Mouse (Mus musculus) CD4-positive naive resting alpha-beta T cell, adult 57 days (primary cell): Measurements from ENCODE around the gene Chpf. TPM values are rescaled to one million over a fixed set of nuclear protein-coding genes. Genes with fewer than 3 reads are reported as not detected.

Experiments
- total RNA-seq: library from RNA; stranded (reverse); gene quantifications from one replicate; pipeline ENCODE4 v1.2.4, GENCODE M21; 2023

The Chpf gene
- 28.2 TPM for total RNA-seq

DNA sequence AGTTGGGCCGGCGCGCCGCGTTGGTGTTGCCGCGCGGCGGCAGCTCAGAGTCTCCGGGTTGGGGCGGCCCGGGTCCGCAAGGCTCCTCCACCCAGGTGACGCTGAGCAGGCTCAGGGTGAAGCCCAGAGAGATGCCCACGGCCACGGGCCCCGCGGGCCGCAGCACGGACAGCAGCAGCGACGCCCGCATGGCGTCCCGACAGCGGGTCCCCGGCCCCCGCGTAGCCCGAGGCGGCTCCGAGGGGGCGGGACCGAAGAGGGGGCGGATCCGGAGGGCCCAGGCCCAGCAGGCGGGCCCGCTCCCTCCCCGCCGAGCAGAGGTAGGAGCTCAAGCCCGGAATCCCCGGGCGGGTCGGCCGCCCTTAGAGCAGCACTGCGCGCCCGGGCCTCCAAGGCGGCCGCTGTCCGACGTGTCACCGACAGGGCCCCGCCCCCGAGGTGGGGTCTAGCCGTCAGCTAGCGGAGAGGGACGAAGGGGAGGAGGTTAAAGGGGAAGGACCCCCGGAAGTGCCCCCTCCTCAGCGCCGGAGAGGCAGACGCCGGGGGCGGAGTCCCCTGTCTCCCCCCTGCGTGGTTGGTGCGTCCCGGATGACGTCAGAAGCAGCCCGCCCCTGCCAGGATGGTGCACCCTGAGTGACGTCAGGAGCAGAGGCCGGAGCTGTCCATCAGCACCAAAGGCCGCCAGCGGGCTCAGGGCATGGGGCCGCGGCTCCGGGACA, at the start of gene Chpf, which contains the start of gene Tmem198:
Gene Chpf, minus strand, starts transcription at position 392 of the 719 bp plus-strand sequence.
Gene Tmem198, plus strand, starts transcription at position 617 of the 719 bp plus-strand sequence.

DNA sequence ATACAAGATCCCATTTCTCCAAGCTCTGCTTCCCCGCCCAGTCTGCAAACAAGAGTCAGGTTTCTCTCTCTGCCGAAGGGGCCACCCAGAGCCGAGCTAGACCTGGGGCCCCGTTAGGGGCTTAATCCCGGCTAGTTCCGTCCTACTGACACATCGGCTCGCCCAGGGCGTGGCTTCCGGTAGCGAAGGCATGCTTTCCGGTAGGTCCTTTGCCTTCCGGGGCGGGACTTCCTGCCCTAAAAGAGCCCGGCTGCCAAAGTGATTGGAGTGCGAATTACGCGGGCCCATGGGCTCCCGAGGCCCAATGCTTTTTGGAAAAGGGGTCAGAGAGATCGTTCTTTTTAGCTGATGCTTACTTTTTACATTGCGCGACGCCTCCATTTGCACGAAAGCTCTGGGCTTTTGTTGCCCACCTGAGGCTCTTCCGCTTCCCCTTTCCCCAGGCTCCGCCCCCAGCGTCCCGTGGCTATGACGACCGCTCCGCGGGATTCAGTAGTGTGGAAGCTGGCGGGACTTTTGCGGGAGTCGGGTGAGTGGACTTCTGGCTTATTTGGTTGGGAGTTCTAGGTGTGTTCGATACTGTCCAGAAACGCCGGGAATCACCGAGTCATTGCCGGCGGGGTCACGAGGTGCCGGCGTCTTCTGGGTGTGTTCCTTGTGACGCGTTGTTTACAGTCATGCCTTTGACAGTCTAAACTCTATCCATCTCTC, 42.4 kb upstream of the Chpf start, which contains the start of gene Stk11ip:
Gene Stk11ip, plus strand, starts transcription at position 209 of the 711 bp plus-strand sequence.

DNA sequence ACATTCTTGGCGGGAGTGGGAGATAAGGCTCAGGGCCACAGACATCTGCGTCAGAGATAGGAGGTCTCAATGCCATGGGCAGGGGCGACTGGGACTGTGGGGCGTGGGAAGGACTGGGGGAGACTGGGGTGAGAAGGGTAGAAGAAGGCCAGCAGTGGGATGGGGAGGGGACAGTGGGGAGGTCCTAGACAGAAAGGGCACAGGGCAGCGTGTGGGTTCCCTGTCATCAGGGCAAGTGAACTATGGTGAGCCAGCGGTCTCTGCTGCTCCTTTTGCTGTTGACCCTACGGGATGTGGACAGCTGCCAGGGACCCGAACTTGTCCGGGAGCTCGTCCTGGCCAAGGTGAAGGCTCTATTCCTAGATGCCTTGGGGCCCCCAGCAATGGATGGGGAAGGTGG, 27.9 kb upstream of the Chpf start, which contains the start of gene Inha:
Gene Inha, plus strand, starts transcription at position 72 of the 400 bp plus-strand sequence.

DNA sequence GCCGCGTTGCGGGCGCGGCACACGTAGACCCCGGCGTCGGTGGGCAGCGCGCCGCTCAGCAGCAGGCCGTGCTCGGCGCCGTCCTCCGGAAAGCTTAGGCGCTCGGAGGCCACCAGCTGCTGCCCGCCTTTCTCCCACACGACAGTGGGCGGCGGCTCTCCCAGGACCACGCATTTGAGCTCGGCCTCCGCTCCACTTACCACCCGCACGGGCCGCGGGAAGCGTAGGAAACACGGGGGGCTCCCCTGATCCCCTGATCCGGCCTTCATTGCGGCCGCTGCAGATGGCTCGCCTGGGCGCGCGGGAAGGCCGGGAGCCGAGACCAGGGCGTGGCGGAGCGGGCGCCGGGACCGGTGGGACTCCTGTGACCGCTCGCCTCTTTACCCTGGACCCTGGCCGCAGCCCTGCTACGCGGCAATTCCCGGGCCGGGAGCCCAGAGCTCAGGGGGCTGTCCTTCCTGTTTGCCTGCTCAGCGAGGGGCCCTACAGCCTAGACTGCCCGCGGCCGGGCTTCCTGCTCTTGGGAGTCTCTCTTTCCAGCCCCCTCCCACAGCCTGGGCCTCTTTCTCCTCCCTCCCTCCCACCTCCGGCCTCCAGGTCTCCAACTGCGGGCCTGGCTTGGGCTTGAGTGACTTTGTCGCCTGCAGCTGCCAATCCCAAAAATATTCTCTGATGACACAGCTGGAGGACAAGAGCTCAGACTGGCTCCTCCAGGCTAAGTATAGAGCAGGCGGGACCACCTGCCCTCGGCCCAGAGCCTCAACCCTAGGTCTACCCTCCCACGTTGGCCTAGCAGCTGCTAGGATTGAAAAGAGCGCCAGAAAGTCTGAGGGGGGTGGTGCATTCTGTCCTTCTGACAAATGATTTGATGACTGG, 27.1 kb upstream of the Chpf start, which contains the start of gene Obsl1:
Gene Obsl1, minus strand, starts transcription at position 497 of the 876 bp plus-strand sequence.

DNA sequence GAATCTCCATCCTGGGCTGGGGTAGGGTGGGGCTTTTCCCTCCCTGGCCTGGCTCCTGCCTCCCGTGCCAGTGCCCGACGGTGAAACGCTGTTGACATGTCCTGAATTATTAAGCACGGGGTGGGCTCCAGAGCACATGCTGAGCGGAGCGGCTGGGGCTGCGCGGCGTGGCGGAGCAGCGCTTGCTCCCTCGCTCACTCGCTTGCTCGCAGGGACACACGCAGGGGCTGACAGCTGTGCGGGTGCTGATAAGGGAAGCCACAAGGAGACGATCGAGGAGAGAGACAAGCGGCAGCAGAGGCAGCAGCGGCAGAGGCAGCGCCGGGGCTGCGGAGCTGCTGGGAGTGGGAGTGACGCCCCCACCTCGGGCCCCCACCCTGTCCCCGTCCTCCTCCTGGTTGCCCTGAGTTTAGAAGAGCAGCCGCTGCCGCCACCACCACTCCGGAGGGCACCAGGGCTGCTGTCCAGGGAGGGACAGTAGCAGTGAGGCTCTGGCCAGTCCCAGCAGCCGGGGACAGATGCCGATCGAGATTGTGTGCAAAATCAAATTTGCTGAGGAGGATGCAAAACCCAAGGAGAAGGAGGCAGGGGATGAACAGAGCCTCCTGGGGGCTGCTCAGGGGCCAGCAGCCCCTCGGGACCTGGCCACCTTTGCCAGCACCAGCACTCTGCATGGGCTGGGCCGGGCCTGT, 28.6 kb downstream of the Chpf start, which contains the start of gene Asic4:
Gene Asic4, plus strand, starts transcription at position 123 of the 692 bp plus-strand sequence.

DNA sequence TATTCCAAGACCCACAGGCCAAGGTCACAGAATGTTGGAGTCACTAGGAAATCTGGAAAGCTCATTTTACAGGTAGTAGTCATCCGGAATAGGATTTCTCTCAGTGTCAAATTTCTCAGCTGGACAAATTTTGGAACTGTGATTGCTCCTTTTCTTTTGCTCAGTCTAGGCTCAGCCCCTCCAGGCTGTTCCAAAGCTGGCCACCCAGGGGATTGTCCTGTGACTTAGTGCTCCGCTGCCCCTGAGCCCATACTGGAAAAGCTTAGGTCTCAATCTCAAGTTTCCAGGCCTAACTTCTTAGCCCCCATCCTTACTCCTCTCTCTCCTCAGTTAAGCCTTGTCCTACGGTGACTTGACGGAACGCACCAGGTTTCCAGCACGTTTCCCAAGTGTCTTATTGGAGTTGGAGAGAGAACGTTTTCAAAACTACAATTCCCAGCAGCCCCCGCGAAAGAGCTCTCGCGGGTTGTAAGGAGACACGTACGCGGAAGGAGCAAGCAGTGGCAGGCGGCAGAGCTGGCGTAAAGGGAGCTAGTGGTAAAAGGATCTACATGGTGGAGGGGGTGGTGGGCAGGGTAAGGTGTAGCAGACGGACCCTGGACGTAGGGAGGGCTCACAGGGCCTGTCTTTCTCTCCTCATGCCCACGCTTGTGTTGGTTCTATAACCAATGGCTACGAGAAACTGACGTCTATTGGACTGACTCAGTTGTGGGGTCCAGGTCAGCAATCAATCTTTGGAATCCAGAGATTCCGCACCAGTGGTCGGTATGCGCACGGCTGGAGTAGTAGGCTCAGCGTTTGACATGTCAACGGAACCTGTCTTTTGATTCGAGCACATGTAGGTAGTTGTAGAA, 43.4 kb downstream of the Chpf start, which contains the start of gene Gmppa:
Gene Gmppa, plus strand, starts transcription at position 456 of the 854 bp plus-strand sequence.

Other genes starting within 250 kb of the Chpf start
- gene A630095N17Rik, start 247.2 kb downstream of the Chpf start, total RNA-seq: not detected
- gene Dnajb2, start 242.9 kb downstream of the Chpf start, total RNA-seq: 57.5 TPM
- gene Ptprn, start 214.8 kb downstream of the Chpf start, total RNA-seq: 0.53 TPM
- gene Resp18, start 200.9 kb downstream of the Chpf start, total RNA-seq: not detected
- gene Dnpep, start 161.3 kb downstream of the Chpf start, total RNA-seq: 33.5 TPM
- gene Des, start 119.0 kb downstream of the Chpf start, total RNA-seq: 0.38 TPM
- gene Speg, start 104.0 kb downstream of the Chpf start, total RNA-seq: 0.41 TPM
- 60.7 TPM for gene Gmppa, start 43.4 kb downstream of the Chpf start, total RNA-seq
- not detected for gene Asic4, start 28.9 kb downstream of the Chpf start, total RNA-seq
- 2.8 TPM for gene Tmem198, start 225 bp upstream of the Chpf start, total RNA-seq
- 2.0 TPM for gene Obsl1, start 27.1 kb upstream of the Chpf start, total RNA-seq
- 1.2 TPM for gene Inha, start 27.8 kb upstream of the Chpf start, total RNA-seq
- gene Stk11ip, start 42.2 kb upstream of the Chpf start, total RNA-seq: 82.6 TPM
- gene Slc4a3, start 67.0 kb upstream of the Chpf start, total RNA-seq: 0.98 TPM